Mouse (Mus musculus) kidney, adult 8-10 months (tissue): ENCODE data around the gene Olfr384.
"Not testable (repeated sequence)": the region's sequence is repeated elsewhere in the genome, so short reads cannot be mapped to it uniquely, and the experiment has no call there.

Experiments used
- DNase-seq, 2 experiments: peaks; one replicate each; pipeline ENCODE4 v3.0.0; 2022

Gene Olfr384

GRCm38 (mm10) chr11:73598294-73598693 is at the start of gene Olfr384:
Gene Olfr384, plus strand, starts transcription at chr11:73598594.
- no peak for DNase-seq

GRCm38 (mm10) chr11:73579871-73580270 is 18.5 kb upstream of the Olfr384 start:
- DNase-seq = no peak

- DNase-seq = not testable (repeated sequence)
These were observed 15.2 kb upstream of the Olfr384 start for GRCm38 (mm10) chr11:73583188-73583587.

- DNase-seq = no peak
These were observed 5.5 kb upstream of the Olfr384 start, which contains the start of gene Olfr385 for GRCm38 (mm10) chr11:73592908-73593307. Gene Olfr385, minus strand, starts transcription at chr11:73593008.
